Mouse (Mus musculus): ENCODE measurements at regions not wholly inside any gene's neighbourhood (a gene's known extent, or its start where the extent isn't known, plus 50 kb on each side); places are given as distances from the start of the nearest gene placed in this dataset.

- 84% methylated on average over 2 of the region's 2 CpGs for WGBS
- H3K9me3 ChIP-seq: no peaks in the 10 kb centered on the region
- no peak overlapping the region for H3K4me3 ChIP-seq
- H3K27ac ChIP-seq: no peak overlapping the region
- H3K4me2 ChIP-seq (replicated peaks): no peak overlapping the region
- no peak for ATAC-seq (ENCODE audit: insufficient number of reproducible peaks, insufficient read depth, low FRiP score, low TSS enrichment)
- no peaks in the 10 kb centered on the region for H3K4me1 ChIP-seq
- no peaks in the 10 kb centered on the region for H3K27me3 ChIP-seq
- no peak overlapping the region for H3K9ac ChIP-seq
- H3K36me3 ChIP-seq: no peaks in the 10 kb centered on the region
Observed at GRCm38 (mm10) chr6:47354515-47354914, 98.7 kb upstream of the Cul1 start.

DNA sequence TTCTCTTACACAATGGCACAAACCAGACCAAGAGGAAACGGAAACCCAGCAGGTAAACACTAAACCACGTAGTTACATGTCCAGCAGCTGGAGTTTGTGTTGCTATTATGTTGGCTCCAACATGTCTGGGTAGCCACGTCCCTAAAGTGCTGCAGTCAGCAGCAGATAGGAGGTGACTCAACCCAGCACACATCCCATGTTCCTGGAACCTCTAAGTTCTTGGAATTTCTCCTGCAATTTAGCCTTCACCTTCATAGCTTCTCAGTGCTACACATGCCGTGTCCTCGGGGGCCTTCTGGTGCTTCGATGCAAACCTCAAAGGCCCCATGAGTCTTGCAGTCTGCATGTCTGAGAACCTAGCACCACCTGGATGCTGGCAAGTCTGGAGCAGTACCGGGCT, 97.7 kb upstream of the Cul1 start:
- ATAC-seq (ENCODE audit: insufficient number of reproducible peaks, insufficient read depth, low FRiP score, low TSS enrichment): no peak

DNA sequence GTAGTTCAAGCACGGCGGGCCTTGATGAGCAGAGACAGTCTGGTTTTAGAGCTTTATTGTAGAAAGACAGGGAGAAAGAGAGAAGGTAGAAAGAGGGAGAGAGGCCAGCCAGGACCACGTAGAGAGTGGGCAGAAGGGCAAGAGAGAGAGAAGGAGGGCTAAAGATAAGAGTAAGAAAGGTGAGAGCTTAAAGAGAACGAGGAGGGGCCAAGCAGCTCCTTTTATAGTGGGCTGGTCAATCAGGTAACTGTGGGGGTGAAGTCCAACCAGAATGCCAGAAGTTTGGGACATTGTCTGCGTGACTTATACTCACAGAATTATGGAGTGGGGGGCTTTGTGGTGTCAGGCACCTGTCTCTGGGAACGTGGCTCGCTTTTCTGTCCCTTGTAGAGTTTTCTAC, 96.7 kb upstream of the Cul1 start:
- 75% methylated on average over 7 of the region's 7 CpGs for WGBS
- H3K9me3 ChIP-seq: no peaks in the 10 kb centered on the region
- no peaks in the 10 kb centered on the region for H3K27me3 ChIP-seq
- no peak overlapping the region for H3K27ac ChIP-seq
- no peaks in the 10 kb centered on the region for H3K4me1 ChIP-seq
- no peaks in the 10 kb centered on the region for H3K36me3 ChIP-seq
- H3K4me3 ChIP-seq: no peak overlapping the region
- no peak for ATAC-seq (ENCODE audit: insufficient number of reproducible peaks, insufficient read depth, low FRiP score, low TSS enrichment)
- H3K4me2 ChIP-seq (replicated peaks): no peak overlapping the region
- no peak overlapping the region for H3K9ac ChIP-seq

More for the DNA sequence above, 97.7 kb upstream of the Cul1 start:
- no peak overlapping the region for H3K4me2 ChIP-seq (replicated peaks)
- no peaks in the 10 kb centered on the region for H3K9me3 ChIP-seq
- no peaks in the 10 kb centered on the region for H3K27me3 ChIP-seq
- no peaks in the 10 kb centered on the region for H3K36me3 ChIP-seq
- no peaks in the 10 kb centered on the region for H3K4me1 ChIP-seq
- no peak overlapping the region for H3K4me3 ChIP-seq
- no peak overlapping the region for H3K9ac ChIP-seq
- no peak overlapping the region for H3K27ac ChIP-seq
- 74% methylated on average over 7 of the region's 7 CpGs for WGBS

DNA sequence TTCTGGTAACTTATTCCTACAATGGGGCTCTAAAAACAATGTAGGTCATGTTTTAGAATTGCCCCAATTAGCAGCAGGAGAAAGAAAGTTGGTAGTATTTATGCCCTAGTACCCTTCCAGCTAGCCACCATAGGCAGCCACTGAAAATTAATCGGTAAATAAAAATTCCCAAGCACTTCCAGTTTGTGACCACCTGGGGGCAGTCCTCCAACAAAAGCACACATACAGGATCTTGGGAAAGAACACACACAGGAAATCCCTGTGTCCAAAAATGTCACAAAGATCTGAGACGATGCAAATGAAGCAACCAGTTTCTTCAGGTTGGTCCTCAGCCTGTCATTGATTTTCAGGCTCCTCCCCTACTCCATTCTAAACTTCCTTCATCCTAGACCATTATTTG, 94.5 kb upstream of the Cul1 start:
- no peaks in the 10 kb centered on the region for H3K27me3 ChIP-seq
- H3K4me2 ChIP-seq (replicated peaks): no peak overlapping the region
- WGBS: 40% methylated on average over 2 of the region's 2 CpGs
- no peaks in the 10 kb centered on the region for H3K9me3 ChIP-seq
- no peak overlapping the region for H3K4me3 ChIP-seq
- no peak overlapping the region for H3K9ac ChIP-seq
- H3K4me1 ChIP-seq: no peaks in the 10 kb centered on the region
- H3K27ac ChIP-seq: no peak overlapping the region
- no peak for ATAC-seq (ENCODE audit: insufficient number of reproducible peaks, insufficient read depth, low FRiP score, low TSS enrichment)
- H3K36me3 ChIP-seq: no peaks in the 10 kb centered on the region

DNA sequence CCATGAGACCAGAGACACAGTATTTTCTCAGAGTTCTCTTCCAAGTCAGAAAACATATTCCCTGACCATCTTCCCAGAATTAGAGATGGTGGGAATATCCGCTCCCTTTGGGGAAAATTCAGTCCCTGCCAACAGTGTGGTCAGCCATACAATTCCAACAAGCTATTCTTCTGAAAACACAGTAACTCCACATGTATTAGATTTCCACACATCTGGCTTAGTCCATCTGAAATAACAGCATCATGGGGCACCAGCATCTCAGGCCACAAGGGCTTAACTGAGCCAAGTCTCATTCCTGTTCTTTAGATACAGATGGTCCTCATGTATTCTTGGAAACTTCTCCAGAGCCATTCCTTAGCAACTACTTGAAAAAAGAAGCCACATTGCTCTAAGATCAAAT, 89.2 kb upstream of the Cul1 start:
- Histone ChIP-seq H3K4me2 (replicated peaks) (no peak overlapping the region), H3K9me3 (no peaks in the 10 kb centered on the region), H3K9ac (no peak overlapping the region), H3K36me3 (no peaks in the 10 kb centered on the region), H3K27me3 (no peaks in the 10 kb centered on the region), H3K4me1 (peaks cover 4% of the 10 kb centered on the region; the same call in 1 of the 2 replicates), H3K4me3 (no peak overlapping the region), H3K27ac (no peak overlapping the region)
- ATAC-seq (ENCODE audit: insufficient number of reproducible peaks, insufficient read depth, low FRiP score, low TSS enrichment): no peak
- 70% methylated on average over 1 of the region's 1 CpGs for WGBS

DNA sequence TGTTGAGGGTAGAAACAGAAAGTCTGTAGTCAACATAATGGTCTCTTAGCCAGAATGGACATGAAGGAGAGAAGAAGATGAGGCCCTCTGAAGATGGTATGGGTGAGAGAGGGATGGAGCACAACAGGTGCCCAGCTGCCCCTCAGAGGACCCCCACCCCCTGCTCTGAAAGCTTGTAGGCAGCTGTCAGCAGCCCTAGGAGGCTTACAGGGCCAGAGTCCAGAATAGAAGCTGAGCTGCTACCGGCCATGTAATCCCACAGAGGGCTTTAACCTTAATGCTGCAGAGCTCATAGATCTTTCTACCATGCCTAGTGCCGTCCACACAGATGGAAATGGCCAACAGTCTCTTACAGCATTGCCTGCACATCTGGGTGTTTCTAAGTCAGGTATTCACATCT, 88.6 kb upstream of the Cul1 start:
- WGBS: 81% methylated on average over 2 of the region's 2 CpGs
- no peaks in the 10 kb centered on the region for H3K9me3 ChIP-seq
- H3K36me3 ChIP-seq: no peaks in the 10 kb centered on the region
- no peak overlapping the region for H3K27ac ChIP-seq
- no peak overlapping the region for H3K4me3 ChIP-seq
- H3K27me3 ChIP-seq: no peaks in the 10 kb centered on the region
- H3K9ac ChIP-seq: no peak overlapping the region
- peaks cover 4% of the 10 kb centered on the region; the same call in 1 of the 2 replicates for H3K4me1 ChIP-seq
- ATAC-seq (ENCODE audit: insufficient number of reproducible peaks, insufficient read depth, low FRiP score, low TSS enrichment): no peak
- H3K4me2 ChIP-seq (replicated peaks): no peak overlapping the region

GRCm38 (mm10) chr6:47365651-47366645, 87.2 kb upstream of the Cul1 start:
- Histone ChIP-seq H3K27me3 (no peaks in the 10 kb centered on the region), H3K4me2 (replicated peaks) (no peak overlapping the region), H3K9me3 (no peaks in the 10 kb centered on the region), H3K4me1 (peaks cover 4% of the 10 kb centered on the region; the same call in 1 of the 2 replicates), H3K27ac (no peak overlapping the region), H3K4me3 (no peak overlapping the region), H3K36me3 (no peaks in the 10 kb centered on the region), H3K9ac (no peak overlapping the region)
- 0 out of 2 replicates have a peak, but pooled peaks have one; percentile 56 for ATAC-seq (ENCODE audit: insufficient number of reproducible peaks, insufficient read depth, low FRiP score, low TSS enrichment)
- 40% methylated on average over 5 of the region's 5 CpGs for WGBS

DNA sequence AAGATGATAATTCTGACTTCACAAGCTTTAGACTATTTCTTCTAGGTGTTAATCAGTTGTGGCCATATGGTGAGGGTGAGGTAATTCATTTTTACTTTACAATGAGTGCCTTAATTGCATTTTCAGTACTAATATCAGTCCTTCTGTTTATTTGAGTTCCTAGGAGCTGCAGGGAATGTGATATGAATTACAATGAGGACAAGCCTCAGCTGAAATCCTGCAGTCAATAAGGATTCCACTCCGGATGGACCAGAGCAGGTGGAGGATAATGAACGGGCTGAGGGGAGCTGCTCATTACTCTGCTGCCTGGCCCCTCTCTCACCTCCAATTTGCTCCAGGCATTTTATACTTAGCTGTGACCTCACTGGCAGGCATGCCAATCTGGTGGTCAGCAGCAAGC, 85.7 kb upstream of the Cul1 start:
- Histone ChIP-seq H3K27ac (no peak overlapping the region), H3K4me2 (replicated peaks) (no peak overlapping the region), H3K9me3 (no peaks in the 10 kb centered on the region), H3K36me3 (no peaks in the 10 kb centered on the region), H3K27me3 (no peaks in the 10 kb centered on the region), H3K4me1 (peaks cover 4% of the 10 kb centered on the region; the same call in 1 of the 2 replicates), H3K4me3 (no peak overlapping the region), H3K9ac (no peak overlapping the region)
- WGBS: 31% methylated on average over 2 of the region's 2 CpGs
- ATAC-seq (ENCODE audit: insufficient number of reproducible peaks, insufficient read depth, low FRiP score, low TSS enrichment): no peak

DNA sequence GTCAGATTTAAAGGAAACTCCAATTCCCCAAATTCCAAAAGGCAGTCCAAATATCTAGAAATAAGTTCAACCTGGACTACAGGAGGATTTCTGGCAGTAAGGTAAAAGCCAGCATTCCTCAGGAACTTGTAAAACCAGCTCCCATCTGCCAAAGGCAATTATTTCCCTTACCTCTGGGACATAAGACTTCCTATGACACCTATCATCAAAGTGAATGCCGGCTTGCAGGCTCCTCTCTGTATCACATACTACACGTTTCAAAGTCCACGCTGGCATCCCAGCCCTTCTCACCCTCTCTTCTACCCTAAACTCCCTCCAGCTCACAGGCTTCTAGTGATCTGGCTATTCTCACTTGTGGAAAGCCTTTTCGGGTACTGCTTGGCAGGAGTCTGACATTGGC, 77.5 kb upstream of the Cul1 start:
- WGBS: 68% methylated on average over 4 of the region's 4 CpGs

DNA sequence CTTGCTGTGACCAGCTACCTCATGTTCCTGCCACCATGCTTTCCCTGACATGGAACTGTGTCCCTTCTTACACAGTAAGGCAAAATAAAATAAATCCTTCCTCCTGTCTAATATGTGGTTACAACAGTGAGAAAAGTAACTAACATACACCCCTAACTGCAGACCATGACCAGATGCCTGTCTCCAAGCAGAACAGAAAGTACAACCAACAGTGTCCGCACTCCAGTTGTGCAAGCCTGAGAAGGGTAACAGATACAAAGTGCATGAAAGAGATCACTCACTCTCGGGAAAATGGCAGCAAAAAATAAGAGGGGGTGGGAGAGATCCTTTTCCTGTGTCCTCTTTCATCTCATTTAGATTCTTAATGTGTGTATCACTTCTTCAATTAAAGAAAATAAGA, 71.7 kb upstream of the Cul1 start:
- H3K4me3 ChIP-seq: no peak overlapping the region
- H3K27ac ChIP-seq: no peak overlapping the region
- no peak for ATAC-seq (ENCODE audit: insufficient number of reproducible peaks, insufficient read depth, low FRiP score, low TSS enrichment)
- no peak overlapping the region for H3K4me2 ChIP-seq (replicated peaks)
- no peaks in the 10 kb centered on the region for H3K27me3 ChIP-seq
- 79% methylated on average over 2 of the region's 2 CpGs for WGBS
- H3K36me3 ChIP-seq: no peaks in the 10 kb centered on the region
- H3K9me3 ChIP-seq: no peaks in the 10 kb centered on the region
- no peak overlapping the region for H3K9ac ChIP-seq
- H3K4me1 ChIP-seq: no peaks in the 10 kb centered on the region

More for the DNA sequence above, 77.5 kb upstream of the Cul1 start:
- Histone ChIP-seq H3K4me2 (replicated peaks) (no peak overlapping the region), H3K4me3 (no peak overlapping the region), H3K4me1 (no peaks in the 10 kb centered on the region), H3K27ac (no peak overlapping the region), H3K9ac (no peak overlapping the region), H3K27me3 (no peaks in the 10 kb centered on the region), H3K36me3 (no peaks in the 10 kb centered on the region), H3K9me3 (no peaks in the 10 kb centered on the region)
- ATAC-seq (ENCODE audit: insufficient number of reproducible peaks, insufficient read depth, low FRiP score, low TSS enrichment): no peak

DNA sequence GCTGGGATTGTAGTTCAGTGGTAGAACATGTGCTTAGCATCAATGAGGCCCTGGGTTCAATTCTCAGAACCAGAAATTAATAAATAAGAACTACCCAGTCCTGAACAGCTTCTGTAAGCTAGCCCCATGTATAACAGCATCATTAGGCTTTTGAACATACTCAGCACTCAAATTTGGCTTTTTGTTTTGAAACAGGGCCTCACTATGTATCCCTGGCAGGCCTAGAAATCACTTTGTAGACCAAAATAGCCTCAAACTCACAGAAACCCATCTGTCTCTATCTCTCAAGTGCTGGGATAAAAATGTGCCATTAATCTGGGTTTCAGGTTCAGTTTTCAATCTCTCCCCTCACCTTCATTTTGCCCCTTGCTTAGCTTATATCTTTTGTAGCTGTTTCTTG, 66.6 kb upstream of the Cul1 start:
- H3K4me1 ChIP-seq: no peaks in the 10 kb centered on the region
- no peaks in the 10 kb centered on the region for H3K9me3 ChIP-seq
- no peak for ATAC-seq (ENCODE audit: insufficient number of reproducible peaks, insufficient read depth, low FRiP score, low TSS enrichment)
- no peak overlapping the region for H3K27ac ChIP-seq
- no peaks in the 10 kb centered on the region for H3K27me3 ChIP-seq
- H3K9ac ChIP-seq: no peak overlapping the region
- no peak overlapping the region for H3K4me2 ChIP-seq (replicated peaks)
- no peaks in the 10 kb centered on the region for H3K36me3 ChIP-seq
- H3K4me3 ChIP-seq: no peak overlapping the region

DNA sequence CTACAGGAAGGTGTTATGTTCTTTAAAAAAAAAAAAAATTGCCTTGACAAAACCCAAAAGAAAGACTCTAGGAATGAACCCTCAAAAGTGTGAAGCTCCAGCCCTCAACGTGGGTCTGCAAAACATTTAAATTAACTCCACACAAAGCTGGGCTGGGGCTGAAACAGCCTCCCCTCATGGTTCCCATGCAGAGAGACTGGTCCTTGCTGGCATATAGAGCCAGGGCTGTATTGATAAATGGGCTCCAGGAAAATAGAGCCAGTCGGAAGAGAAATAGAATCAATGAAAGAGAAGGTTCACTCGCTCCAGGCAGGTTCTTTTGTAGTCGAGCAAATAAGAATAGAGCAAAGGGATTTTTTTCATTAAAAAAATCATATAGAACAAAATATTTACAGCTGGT, 63.3 kb upstream of the Cul1 start:
- Histone ChIP-seq H3K9me3 (no peaks in the 10 kb centered on the region), H3K4me3 (no peak overlapping the region), H3K4me2 (replicated peaks) (no peak overlapping the region), H3K4me1 (no peaks in the 10 kb centered on the region), H3K27ac (no peak overlapping the region), H3K9ac (no peak overlapping the region), H3K36me3 (no peaks in the 10 kb centered on the region), H3K27me3 (no peaks in the 10 kb centered on the region)
- whole genome bisulfite sequencing: 51% methylated on average over 4 of the region's 4 CpGs
- no peak for ATAC-seq (ENCODE audit: insufficient number of reproducible peaks, insufficient read depth, low FRiP score, low TSS enrichment)
